Mouse (Mus musculus): ENCODE results near the gene Phb. TPM values are rescaled to one million over a fixed set of nuclear protein-coding genes. Genes with fewer than 3 reads are reported as not detected.
"Not testable (repeated sequence)": the region's sequence is repeated elsewhere in the genome, so short reads cannot be mapped to it uniquely, and the experiment has no call there.

Phb gene
- polyA plus RNA-seq, 1 experiment from 2014 or later: 205 TPM

GRCm38 (mm10) chr11:95668086-95668485, 1.3 kb downstream of the Phb start:
- not testable (repeated sequence) for H3K9ac ChIP-seq (ENCODE audit: low read length); H3K36me3 ChIP-seq (ENCODE audit: control insufficient read depth, insufficient read depth, low read length); H3K27me3 ChIP-seq (ENCODE audit: control insufficient read depth, insufficient read depth, low read length); H3K4me2 ChIP-seq (ENCODE audit: low read depth, low read length, severe bottlenecking); H3K4me3 ChIP-seq (ENCODE audit: low read depth, low read length); H3K27ac ChIP-seq (ENCODE audit: low read depth, low read length); H3K9me3 ChIP-seq (ENCODE audit: control insufficient read depth, low read length); DNase-seq (ENCODE audit: low spot score); ATAC-seq (replicated peaks; ENCODE audit: low FRiP score); H3K4me1 ChIP-seq (replicated peaks; ENCODE audit: control insufficient read depth, insufficient read depth, low read length)
- 84% methylated on average over 7 of the region's 7 CpGs for WGBS

- Histone ChIP-seq H3K9me3 (ENCODE audit: control insufficient read depth, low read length) (no peaks in the 10 kb centered on the region), H3K27ac (ENCODE audit: low read depth, low read length) (no peak overlapping the region), H3K36me3 (ENCODE audit: control insufficient read depth, insufficient read depth, low read length) (no peaks in the 10 kb centered on the region; the same call in 1 of the 2 replicates), H3K4me3 (ENCODE audit: low read depth, low read length) (no peak overlapping the region), H3K9ac (ENCODE audit: low read length) (no peak overlapping the region), H3K4me2 (ENCODE audit: low read depth, low read length, severe bottlenecking) (no peak overlapping the region), H3K27me3 (ENCODE audit: control insufficient read depth, insufficient read depth, low read length) (no peaks in the 10 kb centered on the region), H3K4me1 (replicated peaks; ENCODE audit: control insufficient read depth, insufficient read depth, low read length) (peaks cover 3% of the 10 kb centered on the region; the same call in 1 of the 2 replicates)
- DNase-seq (ENCODE audit: low spot score): no peak
- WGBS: 91% methylated on average over 14 of the region's 14 CpGs
- no peak for ATAC-seq (replicated peaks; ENCODE audit: low FRiP score)
Observed at GRCm38 (mm10) chr11:95675498-95675897, 8.7 kb downstream of the Phb start.

GRCm38 (mm10) chr11:95676307-95676706, 9.6 kb downstream of the Phb start:
- DNase-seq (ENCODE audit: low spot score): peak; percentile 91
- no peaks in the 10 kb centered on the region for H3K27me3 ChIP-seq (ENCODE audit: control insufficient read depth, insufficient read depth, low read length)
- 17% methylated on average over 6 of the region's 6 CpGs for WGBS
- no peaks in the 10 kb centered on the region for H3K9me3 ChIP-seq (ENCODE audit: control insufficient read depth, low read length)
- no peak for ATAC-seq (replicated peaks; ENCODE audit: low FRiP score)
- no peak overlapping the region for H3K4me3 ChIP-seq (ENCODE audit: low read depth, low read length)
- H3K27ac ChIP-seq (ENCODE audit: low read depth, low read length): no peak overlapping the region
- H3K9ac ChIP-seq (ENCODE audit: low read length): no peak overlapping the region
- H3K4me1 ChIP-seq (replicated peaks; ENCODE audit: control insufficient read depth, insufficient read depth, low read length): peaks cover 3% of the 10 kb centered on the region; the same call in 1 of the 2 replicates
- H3K4me2 ChIP-seq (ENCODE audit: low read depth, low read length, severe bottlenecking): no peak overlapping the region
- no peaks in the 10 kb centered on the region; the same call in 1 of the 2 replicates for H3K36me3 ChIP-seq (ENCODE audit: control insufficient read depth, insufficient read depth, low read length)

- H3K4me1 ChIP-seq (replicated peaks; ENCODE audit: control insufficient read depth, insufficient read depth, low read length): peaks cover 3% of the 10 kb centered on the region; the same call in 1 of the 2 replicates
- no peak for ATAC-seq (replicated peaks; ENCODE audit: low FRiP score)
- no peak overlapping the region for H3K4me3 ChIP-seq (ENCODE audit: low read depth, low read length)
- no peaks in the 10 kb centered on the region; the same call in 1 of the 2 replicates for H3K36me3 ChIP-seq (ENCODE audit: control insufficient read depth, insufficient read depth, low read length)
- WGBS: 93% methylated on average over 14 of the region's 14 CpGs
- no peak overlapping the region for H3K4me2 ChIP-seq (ENCODE audit: low read depth, low read length, severe bottlenecking)
- H3K27ac ChIP-seq (ENCODE audit: low read depth, low read length): no peak overlapping the region
- no peak overlapping the region for H3K9ac ChIP-seq (ENCODE audit: low read length)
- no peaks in the 10 kb centered on the region for H3K27me3 ChIP-seq (ENCODE audit: control insufficient read depth, insufficient read depth, low read length)
- no peak for DNase-seq (ENCODE audit: low spot score)
- H3K9me3 ChIP-seq (ENCODE audit: control insufficient read depth, low read length): no peaks in the 10 kb centered on the region
Observed at GRCm38 (mm10) chr11:95677925-95678701, 11.4 kb downstream of the Phb start.

- 62% methylated on average over 9 of the region's 9 CpGs for WGBS
- H3K4me1 ChIP-seq (replicated peaks; ENCODE audit: control insufficient read depth, insufficient read depth, low read length): no peaks in the 10 kb centered on the region
- H3K27me3 ChIP-seq (ENCODE audit: control insufficient read depth, insufficient read depth, low read length): no peaks in the 10 kb centered on the region
- DNase-seq (ENCODE audit: low spot score) (no peak), ATAC-seq (replicated peaks; ENCODE audit: low FRiP score) (no peak)
- no peak overlapping the region for H3K27ac ChIP-seq (ENCODE audit: low read depth, low read length)
- no peak overlapping the region for H3K9ac ChIP-seq (ENCODE audit: low read length)
- H3K4me3 ChIP-seq (ENCODE audit: low read depth, low read length): no peak overlapping the region
- H3K9me3 ChIP-seq (ENCODE audit: control insufficient read depth, low read length): no peaks in the 10 kb centered on the region
- no peaks in the 10 kb centered on the region; the same call in 1 of the 2 replicates for H3K36me3 ChIP-seq (ENCODE audit: control insufficient read depth, insufficient read depth, low read length)
- H3K4me2 ChIP-seq (ENCODE audit: low read depth, low read length, severe bottlenecking): no peak overlapping the region
Observed at GRCm38 (mm10) chr11:95681995-95682601, 15.3 kb downstream of the Phb start.

- Histone ChIP-seq H3K4me2 (ENCODE audit: low read depth, low read length, severe bottlenecking) (no peak overlapping the region), H3K9ac (ENCODE audit: low read length) (no peak overlapping the region), H3K36me3 (ENCODE audit: control insufficient read depth, insufficient read depth, low read length) (no peaks in the 10 kb centered on the region; the same call in 1 of the 2 replicates), H3K4me3 (ENCODE audit: low read depth, low read length) (no peak overlapping the region), H3K9me3 (ENCODE audit: control insufficient read depth, low read length) (no peaks in the 10 kb centered on the region), H3K27me3 (ENCODE audit: control insufficient read depth, insufficient read depth, low read length) (no peaks in the 10 kb centered on the region), H3K4me1 (replicated peaks; ENCODE audit: control insufficient read depth, insufficient read depth, low read length) (no peaks in the 10 kb centered on the region), H3K27ac (ENCODE audit: low read depth, low read length) (no peak overlapping the region)
- no peak for ATAC-seq (replicated peaks; ENCODE audit: low FRiP score)
- DNase-seq (ENCODE audit: low spot score): no peak
- WGBS: 84% methylated on average over 3 of the region's 3 CpGs
Observed at GRCm38 (mm10) chr11:95682946-95683345, 16.2 kb downstream of the Phb start.

- H3K4me3 ChIP-seq (ENCODE audit: low read depth, low read length): no peak overlapping the region
- DNase-seq (ENCODE audit: low spot score) (peak; percentile 86), ATAC-seq (replicated peaks; ENCODE audit: low FRiP score) (no peak)
- no peaks in the 10 kb centered on the region for H3K27me3 ChIP-seq (ENCODE audit: control insufficient read depth, insufficient read depth, low read length)
- no peaks in the 10 kb centered on the region for H3K4me1 ChIP-seq (replicated peaks; ENCODE audit: control insufficient read depth, insufficient read depth, low read length)
- no peaks in the 10 kb centered on the region for H3K36me3 ChIP-seq (ENCODE audit: control insufficient read depth, insufficient read depth, low read length)
- 3% methylated on average over 4 of the region's 4 CpGs for WGBS
- no peak overlapping the region for H3K27ac ChIP-seq (ENCODE audit: low read depth, low read length)
- H3K9ac ChIP-seq (ENCODE audit: low read length): no peak overlapping the region
- no peak overlapping the region for H3K4me2 ChIP-seq (ENCODE audit: low read depth, low read length, severe bottlenecking)
- H3K9me3 ChIP-seq (ENCODE audit: control insufficient read depth, low read length): no peaks in the 10 kb centered on the region
Observed at GRCm38 (mm10) chr11:95686031-95686430, 19.3 kb downstream of the Phb start.

- Histone ChIP-seq H3K9ac (ENCODE audit: low read length) (no peak overlapping the region), H3K27ac (ENCODE audit: low read depth, low read length) (no peak overlapping the region), H3K36me3 (ENCODE audit: control insufficient read depth, insufficient read depth, low read length) (no peaks in the 10 kb centered on the region), H3K9me3 (ENCODE audit: control insufficient read depth, low read length) (no peaks in the 10 kb centered on the region), H3K4me1 (replicated peaks; ENCODE audit: control insufficient read depth, insufficient read depth, low read length) (no peaks in the 10 kb centered on the region), H3K4me2 (ENCODE audit: low read depth, low read length, severe bottlenecking) (no peak overlapping the region), H3K27me3 (ENCODE audit: control insufficient read depth, insufficient read depth, low read length) (no peaks in the 10 kb centered on the region), H3K4me3 (ENCODE audit: low read depth, low read length) (no peak overlapping the region)
- DNase-seq (ENCODE audit: low spot score) (peak; percentile 55), ATAC-seq (replicated peaks; ENCODE audit: low FRiP score) (no peak)
- WGBS: 37% methylated on average over 11 of the region's 11 CpGs
Observed at GRCm38 (mm10) chr11:95687084-95687656, 20.4 kb downstream of the Phb start.

All from forebrain, embryonic 11.5 days (tissue).